ENCODE assay signal across 15 mouse cellular contexts in the genomic region with DNA sequence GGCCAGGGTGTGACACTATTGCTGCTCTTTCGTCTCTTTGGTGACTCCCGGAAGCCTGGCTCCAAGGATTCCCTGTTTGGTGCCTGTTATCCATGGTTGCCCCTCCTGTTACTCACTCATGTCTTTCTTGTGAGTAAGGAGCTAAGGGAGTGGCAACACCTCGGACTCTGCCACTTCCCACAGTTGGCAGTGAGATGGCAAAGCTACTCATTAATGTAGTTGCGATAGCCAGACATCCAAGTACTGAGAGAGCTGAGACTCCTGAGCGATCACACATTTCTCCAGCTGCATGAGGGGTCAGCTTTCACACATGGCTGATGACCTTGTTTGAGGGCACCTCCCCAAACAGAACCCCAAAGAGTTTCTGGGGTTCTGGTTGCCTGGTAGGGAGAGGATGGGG. TPM values are rescaled to one million over a fixed set of nuclear protein-coding genes. Genes with fewer than 3 reads are reported as not detected.
"Had no signal": no experiment of that assay in that cellular context is flagged by ENCODE, and none has a peak within 500 bp of the region (broad histone marks: within the 10 kb centered on the region; RNA-seq: fewer than 3 reads in every experiment).

No protein-coding gene starts in this region.

- H3K9ac ChIP-seq: limb, embryonic 13.5 days; liver, embryonic 14.5 days; midbrain, embryonic 12.5 days; neural tube, embryonic 13.5 days had no signal

- H3K4me3 ChIP-seq: limb, embryonic 13.5 days; midbrain, embryonic 12.5 days; neural tube, embryonic 13.5 days had no signal

- H3K27me3 ChIP-seq: limb, embryonic 13.5 days; midbrain, embryonic 12.5 days; neural tube, embryonic 13.5 days had no signal

- H3K27ac ChIP-seq: kidney, postnatal 0 days; limb, embryonic 13.5 days; liver, embryonic 14.5 days; midbrain, embryonic 12.5 days; neural tube, embryonic 13.5 days had no signal

- H3K4me1 ChIP-seq: limb, embryonic 13.5 days; midbrain, embryonic 12.5 days; neural tube, embryonic 13.5 days had no signal

- H3K9me3 ChIP-seq: midbrain, embryonic 12.5 days; neural tube, embryonic 13.5 days had no signal

- DNase-seq: left cerebral cortex, postnatal 4 days; lung, adult 18-20 months; retina, postnatal 1 day; thymus, postnatal 36 days had no signal

- ATAC-seq: midbrain, embryonic 16.5 days had no signal

- H3K4me2 ChIP-seq: limb, embryonic 13.5 days; midbrain, embryonic 12.5 days; neural tube, embryonic 13.5 days had no signal

- H3K36me3 ChIP-seq: limb, embryonic 13.5 days; midbrain, embryonic 12.5 days; neural tube, embryonic 13.5 days had no signal

RNA-seq across cellular contexts. Expression of gene Clrn3, which starts 18.0 kb away (rescaled TPM):
- total RNA-seq: layer of hippocampus, adult 18-20 months; layer of hippocampus, postnatal 10 days; left cerebral cortex, postnatal 4 days; liver, adult 2 months; megakaryocyte-erythroid progenitor cell, adult 5-6 weeks had no signal
- polyA plus RNA-seq: limb, embryonic 13.5 days; liver, embryonic 14.5 days; lung, embryonic 16.5 days; midbrain, embryonic 12.5 days; midbrain, embryonic 16.5 days; neural tube, embryonic 13.5 days had no signal
